Mouse (Mus musculus) limb, embryonic 14.5 days (tissue): ENCODE measurements around the gene Fam111a. TPM values are rescaled to one million over a fixed set of nuclear protein-coding genes. Genes with fewer than 3 reads are reported as not detected.
A peak's percentile ranks its signal among the peaks of the same experiment; 100 is the strongest.

Source experiments
- ATAC-seq: fragments of 200-750 bp; cut with Nextera tagmentation; 2 replicates; pipeline ENCODE4 v1.8.0; 2017; ENCODE audit warnings: low read depth, moderate number of reproducible peaks, moderate TSS enrichment; ENCODE audit not compliant: low FRiP score
- DNase-seq: peaks from one replicate; pipeline ENCODE4 v3.0.0-alpha.2; 2015; ENCODE audit warnings: low spot score
- H3K27ac ChIP-seq: fragments of 300-500 bp; sonication (generic); replicated peaks from 2 replicates; pipeline ENCODE4 v1.5.1; 2014; ENCODE audit warnings: low read depth, mild to moderate bottlenecking, low read length, moderate library complexity, mixed read lengths
- H3K27me3 ChIP-seq: fragments of 300-500 bp; sonication (generic); 2 replicates; pipeline ENCODE4 v1.6.1; 2014; ENCODE audit warnings: low read length, mixed read lengths; ENCODE audit not compliant: control insufficient read depth, insufficient read depth
- H3K36me3 ChIP-seq: fragments of 300-500 bp; sonication (generic); 2 replicates; pipeline ENCODE4 v1.6.1; 2014; ENCODE audit warnings: mild to moderate bottlenecking, low read length, moderate library complexity, mixed read lengths; ENCODE audit not compliant: control insufficient read depth, insufficient read depth
- H3K4me1 ChIP-seq: fragments of 300-500 bp; sonication (generic); 2 replicates; pipeline ENCODE4 v1.6.1; 2014; ENCODE audit warnings: antibody characterized with exemption, low read length, mixed read lengths; ENCODE audit not compliant: control insufficient read depth, insufficient read depth
- H3K4me2 ChIP-seq: fragments of 300-500 bp; sonication (generic); replicated peaks from 2 replicates; pipeline ENCODE4 v1.6.1; 2014; ENCODE audit warnings: low read depth, mild to moderate bottlenecking, low read length, moderate library complexity; ENCODE audit not compliant: severe bottlenecking
- H3K4me3 ChIP-seq: fragments of 300-500 bp; sonication (generic); replicated peaks from 2 replicates; pipeline ENCODE4 v1.5.1; 2014; ENCODE audit warnings: low read length
- H3K9ac ChIP-seq: fragments of 300-500 bp; sonication (generic); 2 replicates; pipeline ENCODE4 v1.6.1; 2014; ENCODE audit warnings: mild to moderate bottlenecking, low read depth, low read length, moderate library complexity; ENCODE audit not compliant: severe bottlenecking
- H3K9me3 ChIP-seq: fragments of 300-500 bp; sonication (generic); 2 replicates; pipeline ENCODE4 v1.6.1; 2016; ENCODE audit warnings: low read length; ENCODE audit not compliant: control insufficient read depth
- POLR2A ChIP-seq: fragments of 200-500 bp; IDR thresholded peaks from 2 replicates; pipeline ENCODE4 v1.8.0; 2012; ENCODE audit warnings: inconsistent platforms, mild to moderate bottlenecking, moderate library complexity, borderline replicate concordance; ENCODE audit not compliant: insufficient read depth, insufficient read length; ENCODE audit errors: extremely low read depth
- WGBS: fragments of 180-500 bp; shearing (Covaris S2); extraction: QIAGEN DNeasy Blood & Tissue Kit; methylation state at CpG from one replicate; pipeline ENCODE4 v1.1.7; 2014; 5-methylcytosine and 5-hydroxymethylcytosine counted together
- polyA plus RNA-seq, 2 experiments: library from polyadenylated mRNA; depleted of rRNA in 1 of 2; stranded (reverse) in 1 of 2; unstranded in 1 of 2; fragments of >200 nt; fragmentation: Nextera tagmentation in 1 of 2; extraction: Ambion mirVana in 1 of 2; gene quantifications; 2 replicates each; pipeline versions ENCODE4 v1.2.1 to v1.2.3; 2012 to 2014

Fam111a gene
- polyA plus RNA-seq, 2 experiments, result 17.1 to 25.1 TPM

GRCm38 (mm10) chr19:12558219-12558618 lies 12.7 kb downstream of the Fam111a start:
- H3K4me2 ChIP-seq, result no peak overlapping the region
- TF ChIP-seq POLR2A, result no peak
- no peaks in the 10 kb centered on the region for H3K9me3 ChIP-seq
- 82% methylated on average over 4 of the region's 4 CpGs for WGBS
- H3K9ac ChIP-seq, result no peak overlapping the region
- H3K27ac ChIP-seq, result no peak overlapping the region
- DNase-seq (no peak), ATAC-seq (no peak)
- no peaks in the 10 kb centered on the region for H3K27me3 ChIP-seq
- no peaks in the 10 kb centered on the region for H3K4me1 ChIP-seq
- no peaks in the 10 kb centered on the region for H3K36me3 ChIP-seq
- no peak overlapping the region for H3K4me3 ChIP-seq

- DNase-seq (no peak), ATAC-seq (no peak)
- no peak for TF ChIP-seq POLR2A
- H3K27ac ChIP-seq, result no peak overlapping the region
- H3K4me2 ChIP-seq, result no peak overlapping the region
- H3K9ac ChIP-seq, result no peak overlapping the region
- 0 out of 2 replicates have a peak, but pooled peaks cover 5% of the 10 kb centered on the region for H3K4me1 ChIP-seq
- no peaks in the 10 kb centered on the region for H3K36me3 ChIP-seq
- no peaks in the 10 kb centered on the region for H3K9me3 ChIP-seq
- H3K4me3 ChIP-seq, result no peak overlapping the region
- no peaks in the 10 kb centered on the region for H3K27me3 ChIP-seq
These were observed 18.7 kb downstream of the Fam111a start for GRCm38 (mm10) chr19:12564197-12564596.

- Histone ChIP-seq H3K36me3 (no peaks in the 10 kb centered on the region), H3K9me3 (no peaks in the 10 kb centered on the region), H3K4me2 (no peak overlapping the region), H3K27ac (no peak overlapping the region), H3K4me3 (no peak overlapping the region), H3K4me1 (0 out of 2 replicates have a peak, but pooled peaks cover 5% of the 10 kb centered on the region), H3K9ac (no peak overlapping the region), H3K27me3 (no peaks in the 10 kb centered on the region)
- ATAC-seq, result no peak
- no peak for TF ChIP-seq POLR2A
- DNase-seq, result peak; percentile 72
- WGBS, result 33% methylated on average over 4 of the region's 4 CpGs
These were observed 21.5 kb downstream of the Fam111a start for GRCm38 (mm10) chr19:12567011-12567410.

DNA sequence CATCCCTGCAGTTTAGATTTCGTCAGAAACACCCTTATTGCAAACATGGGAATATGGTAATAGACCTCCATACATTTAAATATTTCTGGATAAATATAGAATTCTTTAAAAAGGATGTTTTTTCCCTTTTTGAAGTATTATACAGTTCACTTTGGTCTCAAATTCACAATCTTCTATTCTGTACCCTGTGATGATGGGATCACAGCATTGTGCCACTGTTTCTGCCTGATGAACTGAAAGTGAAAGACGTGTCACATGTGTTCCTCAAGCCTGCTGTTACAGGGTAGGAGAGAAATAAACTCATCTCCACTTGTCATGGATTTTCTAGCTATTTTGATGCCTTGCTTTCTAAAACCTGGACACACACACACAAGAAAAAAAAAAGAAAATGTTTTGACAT lies 25.3 kb downstream of the Fam111a start:
- ATAC-seq, result no peak
- H3K4me1 ChIP-seq, result peaks cover 21% of the 10 kb centered on the region
- WGBS, result 64% methylated on average over 2 of the region's 2 CpGs

DNA sequence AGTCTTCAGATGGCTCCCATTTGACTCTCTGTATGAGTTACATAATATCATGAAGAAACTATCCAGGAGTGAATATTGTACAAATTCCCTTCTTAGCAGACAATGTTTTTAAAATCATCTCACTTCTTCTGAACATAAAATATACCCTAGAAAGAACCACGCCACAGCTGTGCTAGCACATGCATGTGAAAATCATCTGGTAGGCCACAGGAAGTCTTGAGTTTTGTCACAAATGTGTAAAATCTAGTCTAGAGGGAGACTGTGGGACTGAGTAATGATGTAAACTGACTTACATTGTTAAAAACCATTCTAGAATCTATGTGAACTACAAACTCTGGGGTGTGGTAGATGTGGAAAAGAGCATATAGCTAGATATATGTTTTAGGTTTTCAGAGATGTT lies 26.1 kb downstream of the Fam111a start:
- WGBS, result 78% methylated on average over 1 of the region's 1 CpGs
- Histone ChIP-seq H3K9me3 (no peaks in the 10 kb centered on the region), H3K9ac (no peak overlapping the region), H3K36me3 (no peaks in the 10 kb centered on the region), H3K4me3 (no peak overlapping the region), H3K27ac (no peak overlapping the region), H3K4me2 (no peak overlapping the region), H3K4me1 (peaks cover 21% of the 10 kb centered on the region), H3K27me3 (no peaks in the 10 kb centered on the region)
- no peak for TF ChIP-seq POLR2A
- ATAC-seq (no peak), DNase-seq (no peak)

More for the DNA sequence above, 25.3 kb downstream of the Fam111a start:
- Histone ChIP-seq H3K9me3 (no peaks in the 10 kb centered on the region), H3K9ac (no peak overlapping the region), H3K27ac (no peak overlapping the region), H3K4me2 (no peak overlapping the region), H3K36me3 (no peaks in the 10 kb centered on the region), H3K27me3 (no peaks in the 10 kb centered on the region), H3K4me3 (no peak overlapping the region)
- no peak for DNase-seq
- TF ChIP-seq POLR2A, result no peak

DNA sequence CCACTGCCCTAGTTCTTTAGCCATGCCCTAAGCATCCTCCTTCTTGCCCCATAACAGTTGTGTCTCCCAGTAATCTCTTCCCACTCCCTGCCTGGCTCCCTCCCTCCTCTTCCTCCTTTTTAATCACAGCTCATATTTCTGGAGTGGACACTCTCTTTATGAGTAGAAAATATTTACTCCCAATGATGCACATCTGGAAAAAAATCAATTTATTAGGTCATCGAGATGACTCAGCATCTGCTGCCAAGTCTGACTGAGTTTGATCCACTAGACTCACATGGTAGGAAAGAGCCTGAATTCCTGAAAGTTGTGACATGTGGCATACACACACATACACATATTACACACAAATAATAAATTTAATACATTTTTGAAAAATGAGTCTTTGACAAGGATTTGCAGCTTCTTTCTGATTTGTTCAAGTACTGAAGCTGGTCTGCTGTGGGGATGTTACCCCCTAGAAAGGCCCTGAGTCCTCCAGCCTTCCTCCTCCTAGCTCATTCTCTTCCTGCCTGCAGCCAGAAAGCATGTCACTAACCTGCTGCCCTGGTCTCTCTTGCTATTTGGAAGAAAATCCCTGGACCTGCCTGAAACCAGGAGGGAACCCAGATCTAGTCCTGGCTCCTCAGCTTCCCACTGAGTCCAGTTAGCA lies 27.2 kb downstream of the Fam111a start:
- peak overlapping the region; percentile 53 for H3K4me2 ChIP-seq
- TF ChIP-seq POLR2A, result no peak
- no peak overlapping the region for H3K27ac ChIP-seq
- no peak; the same call in 1 of the 2 replicates for ATAC-seq
- peaks cover 16% of the 10 kb centered on the region for H3K4me1 ChIP-seq
- DNase-seq, result no peak
- H3K4me3 ChIP-seq, result peak overlapping the region; percentile 37
- WGBS, result 61% methylated on average over 1 of the region's 1 CpGs
- H3K9ac ChIP-seq, result no peak overlapping the region
- H3K9me3 ChIP-seq, result no peaks in the 10 kb centered on the region
- H3K36me3 ChIP-seq, result no peaks in the 10 kb centered on the region
- no peaks in the 10 kb centered on the region for H3K27me3 ChIP-seq
